Mouse (Mus musculus) testis, adult 2 months (tissue): Measurements from ENCODE around the gene Glp2r.

Experiments used
- CTCF ChIP-seq: fragments of 200-500 bp; IDR thresholded peaks from 2 replicates; pipeline ENCODE4 v1.5.1; 2012; ENCODE audit warnings: low read depth, mild to moderate bottlenecking, inconsistent platforms, low read length, moderate library complexity; ENCODE audit not compliant: control insufficient read depth, insufficient read depth, insufficient replicate concordance
- POLR2A ChIP-seq: fragments of 200-500 bp; IDR thresholded peaks from 2 replicates; pipeline ENCODE4 v1.6.1; 2012; ENCODE audit warnings: low read depth, mild to moderate bottlenecking, inconsistent platforms, low read length, moderate library complexity; ENCODE audit not compliant: control insufficient read depth

DNA sequence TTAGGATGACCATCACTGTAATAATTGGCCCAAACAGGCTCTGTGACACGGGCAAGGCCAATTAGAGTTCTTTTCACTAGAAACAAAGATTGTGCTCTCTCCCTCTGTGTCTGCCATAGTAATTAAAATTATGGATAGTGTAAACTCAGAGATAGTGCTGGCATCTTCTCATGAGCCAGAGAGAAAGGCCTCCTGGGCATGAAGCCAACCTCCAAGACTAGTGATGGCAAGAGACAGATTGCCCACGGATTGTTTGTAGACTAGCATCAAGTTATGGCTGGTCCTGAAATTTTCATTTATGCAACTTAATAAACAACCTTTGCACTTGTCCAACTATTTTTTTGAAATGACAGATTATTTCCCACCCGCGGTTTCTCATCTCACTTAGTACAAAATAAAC lies 58.0 kb downstream of the Glp2r start:
- TF ChIP-seq CTCF (no peak), POLR2A (no peak)
